Mouse (Mus musculus) hindbrain, embryonic 14.5 days (tissue): ENCODE measurements around the gene Sspn. TPM values are rescaled to one million over a fixed set of nuclear protein-coding genes. Genes with fewer than 3 reads are reported as not detected.
A peak's percentile ranks its signal among the peaks of the same experiment; 100 is the strongest.

Experiments
- ATAC-seq: fragments of 200-750 bp; cut with Nextera tagmentation; 2 replicates; pipeline ENCODE4 v1.8.0; 2017; ENCODE audit warnings: moderate number of reproducible peaks, mild to moderate bottlenecking, moderate TSS enrichment, moderate library complexity; ENCODE audit not compliant: low FRiP score
- DNase-seq: peaks from one replicate; pipeline ENCODE4 v3.0.0-alpha.2; 2015; ENCODE audit warnings: low spot score
- H3K27ac ChIP-seq: fragments of 300-500 bp; sonication (generic); 2 replicates; pipeline ENCODE4 v1.5.1; 2014; ENCODE audit warnings: mild to moderate bottlenecking, moderate library complexity
- H3K27me3 ChIP-seq: fragments of 300-500 bp; sonication (generic); 2 replicates; pipeline ENCODE4 v1.6.1; 2014; ENCODE audit warnings: mild to moderate bottlenecking, low read length, mixed read lengths; ENCODE audit not compliant: control insufficient read depth, insufficient read depth
- H3K36me3 ChIP-seq: fragments of 300-500 bp; sonication (generic); replicated peaks from 2 replicates; pipeline ENCODE4 v1.6.1; 2014; ENCODE audit not compliant: control insufficient read depth, insufficient read depth
- H3K4me1 ChIP-seq: fragments of 300-500 bp; sonication (generic); replicated peaks from 2 replicates; pipeline ENCODE4 v1.6.1; 2014; ENCODE audit warnings: antibody characterized with exemption, low read length, mixed read lengths; ENCODE audit not compliant: control insufficient read depth, insufficient read depth
- H3K4me2 ChIP-seq: fragments of 300-500 bp; sonication (generic); replicated peaks from 2 replicates; pipeline ENCODE4 v1.6.1; 2014; ENCODE audit warnings: mild to moderate bottlenecking, moderate library complexity
- H3K4me3 ChIP-seq: fragments of 300-500 bp; sonication (generic); replicated peaks from 2 replicates; pipeline ENCODE4 v1.5.1; 2014; ENCODE audit warnings: mild to moderate bottlenecking, low read length
- H3K9ac ChIP-seq: fragments of 300-500 bp; sonication (generic); 2 replicates; pipeline ENCODE4 v1.6.1; 2014
- H3K9me3 ChIP-seq: fragments of 300-500 bp; sonication (generic); 2 replicates; pipeline ENCODE4 v1.6.1; 2016; ENCODE audit warnings: low read length; ENCODE audit not compliant: control insufficient read depth
- WGBS: fragments of 180-500 bp; shearing (Covaris S2); extraction: QIAGEN DNeasy Blood & Tissue Kit; methylation state at CpG from one replicate; pipeline ENCODE4 v1.1.7; 2014; 5-methylcytosine and 5-hydroxymethylcytosine counted together
- polyA plus RNA-seq: library from polyadenylated mRNA; unstranded; fragments of >200 nt; fragmentation: Nextera tagmentation; extraction: Ambion mirVana; gene quantifications from 2 replicates; pipeline ENCODE4 v1.2.1, GENCODE M21; 2014

Sspn gene
- polyA plus RNA-seq, 1 experiment from 2014 or later = 3.2 TPM

GRCm38 (mm10) chr6:145977771-145978450 is 46.5 kb downstream of the Sspn start:
- Histone ChIP-seq H3K27ac (no peak overlapping the region), H3K9me3 (0 out of 2 replicates have a peak, but pooled peaks cover 4% of the 10 kb centered on the region), H3K4me2 (no peak overlapping the region), H3K4me3 (no peak overlapping the region), H3K27me3 (no peaks in the 10 kb centered on the region), H3K36me3 (no peaks in the 10 kb centered on the region), H3K9ac (no peak overlapping the region), H3K4me1 (no peaks in the 10 kb centered on the region)
- 73% methylated on average over 8 of the region's 8 CpGs for WGBS
- DNase-seq (no peak), ATAC-seq (no peak)

DNA sequence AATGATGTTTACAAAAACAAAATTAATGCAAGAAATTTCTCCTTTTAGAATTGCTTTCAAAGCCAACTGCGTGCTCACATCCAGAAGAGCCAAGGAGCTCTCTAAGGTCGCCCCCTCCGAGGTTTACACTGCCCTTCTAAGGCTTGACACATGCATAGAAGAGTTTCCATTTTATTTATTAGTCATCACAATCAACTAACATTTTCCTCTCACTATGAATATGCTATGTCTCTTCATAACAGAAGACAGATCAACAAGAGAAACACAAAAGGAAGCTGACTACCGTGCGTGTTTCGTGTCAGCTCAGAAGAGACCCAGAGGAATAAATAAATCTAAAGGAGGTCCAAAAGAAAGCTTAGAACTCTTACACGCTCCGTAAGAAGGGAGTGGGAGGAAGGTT is 49.6 kb downstream of the Sspn start:
- Histone ChIP-seq H3K36me3 (no peaks in the 10 kb centered on the region), H3K9ac (no peak overlapping the region), H3K4me2 (no peak overlapping the region), H3K27me3 (no peaks in the 10 kb centered on the region), H3K4me3 (no peak overlapping the region), H3K4me1 (no peaks in the 10 kb centered on the region), H3K9me3 (0 out of 2 replicates have a peak, but pooled peaks cover 4% of the 10 kb centered on the region), H3K27ac (no peak overlapping the region)
- ATAC-seq (no peak), DNase-seq (no peak)
- WGBS = 93% methylated on average over 8 of the region's 8 CpGs

- H3K27me3 ChIP-seq = no peaks in the 10 kb centered on the region
- DNase-seq (no peak), ATAC-seq (no peak)
- H3K9me3 ChIP-seq = 0 out of 2 replicates have a peak, but pooled peaks cover 4% of the 10 kb centered on the region
- 95% methylated on average over 4 of the region's 4 CpGs for WGBS
- no peak overlapping the region for H3K4me2 ChIP-seq
- H3K36me3 ChIP-seq = no peaks in the 10 kb centered on the region
- H3K27ac ChIP-seq = no peak overlapping the region
- H3K9ac ChIP-seq = no peak overlapping the region
- H3K4me1 ChIP-seq = no peaks in the 10 kb centered on the region
- no peak overlapping the region for H3K4me3 ChIP-seq
These were observed 50.9 kb downstream of the Sspn start for GRCm38 (mm10) chr6:145982335-145982734.

DNA sequence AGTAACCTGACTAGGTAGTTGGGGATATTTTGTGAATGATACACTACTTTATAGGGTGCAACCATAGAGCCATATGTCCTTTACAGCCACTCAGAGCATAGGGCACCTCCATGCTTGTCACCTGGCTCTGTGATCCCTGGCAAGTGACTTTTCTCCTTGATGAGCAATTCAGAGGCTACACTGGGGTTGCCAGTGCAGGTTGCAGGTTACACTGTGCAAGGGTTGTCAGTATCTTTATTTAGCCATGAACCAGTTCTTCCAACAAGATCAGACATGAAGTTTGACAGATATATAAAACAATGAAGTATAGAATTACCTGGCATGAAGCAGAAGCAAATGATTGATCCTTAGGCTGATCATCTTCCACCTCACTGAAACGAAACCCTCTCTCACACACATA is 59.1 kb downstream of the Sspn start:
- no peaks in the 10 kb centered on the region for H3K27me3 ChIP-seq
- H3K4me1 ChIP-seq = no peaks in the 10 kb centered on the region
- no peak overlapping the region for H3K4me2 ChIP-seq
- ATAC-seq (no peak), DNase-seq (no peak)
- H3K4me3 ChIP-seq = no peak overlapping the region
- H3K36me3 ChIP-seq = no peaks in the 10 kb centered on the region
- no peak overlapping the region for H3K9ac ChIP-seq
- 97% methylated on average over 1 of the region's 1 CpGs for WGBS
- H3K9me3 ChIP-seq = no peaks in the 10 kb centered on the region
- H3K27ac ChIP-seq = no peak overlapping the region

GRCm38 (mm10) chr6:145992526-145992925 is 61.1 kb downstream of the Sspn start:
- no peak for DNase-seq
- no peak overlapping the region for H3K4me2 ChIP-seq
- H3K27me3 ChIP-seq = no peaks in the 10 kb centered on the region
- H3K4me1 ChIP-seq = no peaks in the 10 kb centered on the region
- WGBS = 71% methylated on average over 11 of the region's 11 CpGs
- H3K9me3 ChIP-seq = no peaks in the 10 kb centered on the region
- H3K36me3 ChIP-seq = no peaks in the 10 kb centered on the region
- H3K27ac ChIP-seq = no peak overlapping the region
- no peak overlapping the region for H3K9ac ChIP-seq
- no peak overlapping the region for H3K4me3 ChIP-seq
- no peak for ATAC-seq

GRCm38 (mm10) chr6:145992985-145993384 is 61.5 kb downstream of the Sspn start:
- no peak overlapping the region for H3K27ac ChIP-seq
- no peak for DNase-seq

DNA sequence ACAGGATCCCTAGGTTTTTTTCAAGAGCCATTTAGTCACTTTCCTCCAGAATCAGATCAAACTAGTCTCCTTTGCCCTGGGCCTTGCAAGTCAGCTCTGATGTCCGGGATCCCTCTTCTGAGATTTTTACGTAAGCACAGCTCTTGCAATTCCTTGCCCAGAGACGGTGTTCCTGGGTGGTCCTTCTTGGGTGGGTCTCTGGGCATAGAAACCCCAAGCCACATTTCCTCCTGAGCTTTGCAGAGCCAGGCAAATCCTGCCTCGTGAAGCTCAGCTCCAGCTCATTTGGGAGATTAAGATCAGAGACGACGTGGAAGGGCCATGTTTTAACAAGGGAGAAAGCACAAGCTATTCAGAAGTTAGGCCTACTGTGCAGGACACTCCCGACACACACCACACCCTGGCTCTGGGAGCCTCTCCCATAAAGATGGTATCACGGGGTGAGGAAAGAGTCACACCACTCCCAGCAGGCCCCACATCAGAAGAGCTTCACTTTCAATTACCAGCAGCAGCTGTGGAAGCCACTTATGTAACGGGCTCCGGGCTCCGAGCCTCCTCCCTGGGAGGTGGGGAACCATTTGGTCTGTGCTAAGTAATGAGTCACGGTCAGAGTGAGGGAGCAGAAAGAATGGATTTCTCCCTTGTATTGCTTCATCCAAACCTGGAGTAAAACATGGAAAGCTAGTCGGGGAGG is 67.0 kb downstream of the Sspn start:
- H3K9me3 ChIP-seq = no peaks in the 10 kb centered on the region
- no peak overlapping the region for H3K4me3 ChIP-seq
- ATAC-seq (0 out of 2 replicates have a peak, but pooled peaks have one; percentile 11), DNase-seq (peak; percentile 43)
- H3K4me1 ChIP-seq = no peaks in the 10 kb centered on the region
- H3K36me3 ChIP-seq = no peaks in the 10 kb centered on the region
- no peaks in the 10 kb centered on the region for H3K27me3 ChIP-seq
- H3K4me2 ChIP-seq = no peak overlapping the region
- H3K9ac ChIP-seq = no peak overlapping the region
- H3K27ac ChIP-seq = no peak overlapping the region
- WGBS = 44% methylated on average over 13 of the region's 13 CpGs

More at GRCm38 (mm10) chr6:145992985-145993384, 61.5 kb downstream of the Sspn start:
- H3K36me3 ChIP-seq = no peaks in the 10 kb centered on the region
- H3K9ac ChIP-seq = no peak overlapping the region
- no peaks in the 10 kb centered on the region for H3K4me1 ChIP-seq
- no peak overlapping the region for H3K4me3 ChIP-seq
- H3K4me2 ChIP-seq = no peak overlapping the region
- 91% methylated on average over 10 of the region's 10 CpGs for WGBS
- no peaks in the 10 kb centered on the region for H3K9me3 ChIP-seq
- H3K27me3 ChIP-seq = no peaks in the 10 kb centered on the region
- ATAC-seq = no peak

- WGBS = 95% methylated on average over 1 of the region's 1 CpGs
- H3K36me3 ChIP-seq = no peaks in the 10 kb centered on the region
- H3K4me3 ChIP-seq = no peak overlapping the region
- DNase-seq (no peak), ATAC-seq (no peak)
- H3K9ac ChIP-seq = no peak overlapping the region
- H3K27ac ChIP-seq = no peak overlapping the region
- H3K4me1 ChIP-seq = no peaks in the 10 kb centered on the region
- H3K27me3 ChIP-seq = no peaks in the 10 kb centered on the region
- H3K4me2 ChIP-seq = no peak overlapping the region
- H3K9me3 ChIP-seq = no peaks in the 10 kb centered on the region
These were observed 69.3 kb downstream of the Sspn start for GRCm38 (mm10) chr6:146000767-146001166.

DNA sequence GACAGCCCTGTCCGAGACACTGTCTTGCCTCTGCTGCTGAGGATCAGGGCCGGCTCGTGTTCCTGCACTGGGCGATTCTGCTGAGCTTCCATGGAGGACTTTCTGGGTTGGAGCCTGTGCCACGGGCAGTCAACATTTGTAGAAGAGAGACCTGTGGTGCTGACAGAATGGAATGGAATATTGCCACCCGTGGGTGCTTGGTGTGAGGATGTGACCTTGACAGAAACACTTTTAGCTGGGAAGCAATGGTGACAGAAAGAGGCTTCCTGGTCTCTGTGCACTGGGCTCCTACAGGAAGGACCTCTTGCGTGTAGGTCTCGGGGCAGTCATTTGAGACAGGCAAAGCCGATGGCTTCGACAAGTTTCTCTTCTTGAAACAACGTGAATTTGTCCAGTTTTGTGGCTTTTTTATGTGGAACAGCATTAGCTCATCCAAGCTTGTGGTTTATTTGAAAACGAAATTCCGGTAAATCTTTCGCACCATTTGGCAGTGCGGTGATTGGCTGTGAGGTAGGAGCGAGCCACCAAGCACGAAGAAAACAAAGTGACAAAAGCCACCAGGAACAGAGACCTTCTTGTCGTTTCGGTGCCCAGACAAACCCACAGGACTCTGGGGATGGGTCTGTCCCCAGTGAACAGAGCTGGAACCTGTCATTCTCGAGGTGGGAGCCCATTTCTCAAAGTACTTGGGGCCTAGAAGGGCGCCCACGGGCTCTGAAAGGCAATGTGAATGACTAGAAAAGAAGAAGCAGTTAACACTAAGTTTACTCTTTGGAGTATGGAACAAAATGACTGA is 70.2 kb downstream of the Sspn start:
- Histone ChIP-seq H3K27me3 (no peaks in the 10 kb centered on the region), H3K4me3 (no peak overlapping the region), H3K4me1 (no peaks in the 10 kb centered on the region), H3K4me2 (no peak overlapping the region), H3K9ac (no peak overlapping the region), H3K9me3 (no peaks in the 10 kb centered on the region), H3K27ac (no peak overlapping the region), H3K36me3 (no peaks in the 10 kb centered on the region)
- DNase-seq (no peak), ATAC-seq (no peak)
- 91% methylated on average over 22 of the region's 22 CpGs for WGBS
